ENCODE assay signal across 8 mouse cellular contexts in the genomic region with DNA sequence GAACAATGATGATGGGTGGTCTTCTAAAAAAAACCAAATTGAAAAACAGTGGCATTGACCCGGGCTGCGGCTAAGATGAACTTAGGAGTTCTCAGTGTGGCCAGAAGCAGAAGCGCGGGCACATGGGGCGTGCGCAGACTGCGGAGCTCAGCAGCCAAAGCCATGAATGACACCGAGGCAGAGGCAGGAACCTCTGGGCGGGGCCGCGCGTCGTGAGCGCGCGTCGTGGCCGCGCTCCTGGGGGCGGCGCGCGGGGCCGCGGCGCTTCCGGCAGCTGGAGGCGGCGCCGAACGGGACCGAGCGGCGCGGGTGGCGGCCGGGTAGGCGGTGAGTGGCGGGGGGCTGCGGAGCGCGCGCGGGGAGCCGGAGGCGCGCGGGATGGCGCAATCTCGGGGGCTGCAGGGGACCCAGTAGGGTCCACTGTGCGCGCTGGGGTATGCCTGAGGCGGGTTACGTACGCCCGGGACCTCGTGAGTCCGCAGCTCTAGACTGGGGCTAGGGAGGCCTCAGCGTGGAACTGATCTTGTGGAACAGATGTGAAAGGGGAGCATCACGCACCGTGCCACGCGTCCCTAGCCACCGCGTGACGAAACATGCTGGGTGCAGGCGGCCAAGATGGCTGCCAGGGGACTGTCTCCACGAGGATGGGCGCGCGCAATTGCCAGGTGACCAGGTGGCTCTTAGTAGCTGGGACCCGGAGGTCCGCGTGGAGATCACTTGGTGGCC. TPM values are rescaled to one million over a fixed set of nuclear protein-coding genes. Genes with fewer than 3 reads are reported as not detected.
DNase-seq lines count a peak whose midpoint lies in the region; ATAC-seq and TF ChIP-seq lines count a peak whose summit lies in the region.

A gene (plus strand): TSS at position 264 of the 726 bp plus-strand sequence.

- under 1% methylated on average over 69 of the region's 74 CpGs for WGBS in hindbrain, embryonic 16.5 days

- intact Hi-C loops in gastrocnemius, adult 2 months (cut with DNase I) = no loop called here

- peak within 1 kb of the TSS; percentile 90 for H3K4me3 ChIP-seq in gastrocnemius, adult 2 months
- H3K4me3 ChIP-seq in hindbrain, embryonic 16.5 days (ENCODE audit: low read length) = peak within 1 kb of the TSS; percentile 74

- H3K4me2 ChIP-seq in hindbrain, embryonic 16.5 days (ENCODE audit: low read length) = peak within 1 kb of the TSS; percentile 77

- H3K36me3 ChIP-seq in hindbrain, embryonic 16.5 days (ENCODE audit: control insufficient read depth, insufficient read depth, low read length) = no peaks in the 10 kb centered on the region

- H3K4me1 ChIP-seq in hindbrain, embryonic 16.5 days (ENCODE audit: control insufficient read depth, insufficient read depth, low read depth, low read length) = peaks cover 14% of the 10 kb centered on the region

- TF ChIP-seq CTCF in gastrocnemius, adult 2 months (IDR thresholded peaks at IDR 0.05) = no peak

- DNase-seq in WW6 (ENCODE audit: low read depth, low spot score) = peak; percentile 55
- peak; percentile 46 to 67 for DNase-seq in cerebellum, postnatal 4 days (ENCODE audit: low spot score in 2 of 2)
- peak; percentile 77 for DNase-seq in gastrocnemius, adult 2 months
- peak; percentile 68 to 81 for DNase-seq in left cerebral cortex, adult 18-20 months (ENCODE audit: low spot score in 2 of 2)
- peak; percentile 76 to 83 for DNase-seq in lung, postnatal 4 days
- peak; percentile 86 for DNase-seq in right cerebral cortex, adult 18-20 months
- DNase-seq in urinary bladder, postnatal 14 days (ENCODE audit: low spot score) = peak; percentile 64

- H3K27me3 ChIP-seq in hindbrain, embryonic 16.5 days (replicated peaks; ENCODE audit: control insufficient read depth, insufficient read depth, low read length) = no peaks in the 10 kb centered on the region

- peak within 1 kb of the TSS; percentile 91 for H3K9ac ChIP-seq in hindbrain, embryonic 16.5 days (ENCODE audit: low read depth, low read length)

- no peaks in the 10 kb centered on the region for H3K9me3 ChIP-seq in hindbrain, embryonic 16.5 days (ENCODE audit: control insufficient read depth, low read length)

- peak; percentile 90 for ATAC-seq in hindbrain, embryonic 16.5 days

- peak within 1 kb of the TSS; percentile 85 for H3K27ac ChIP-seq in gastrocnemius, adult 2 months
- peak within 1 kb of the TSS; percentile 87 for H3K27ac ChIP-seq in hindbrain, embryonic 16.5 days (ENCODE audit: low read depth, low read length)

RNA-seq across cellular contexts. Expression of the gene that starts here (rescaled TPM):
- total RNA-seq in gastrocnemius, adult 2 months (2021) = 1 to 10 TPM; 1.6 to 2.6 TPM
- 89.7 and 97.0 TPM in 2 replicates for polyA plus RNA-seq in hindbrain, embryonic 16.5 days (2015; fragmentation: Nextera tagmentation; extraction: Ambion mirVana)
- total RNA-seq in left cerebral cortex, adult 18-20 months (2021) = 10 to 100 TPM; 47.3 to 50.5 TPM

Comparison
In these comparisons a context has a peak if more than half of its experiments do, and no peak if none do; other contexts are left out.
1. Peak in every context shown above with its lines: DNase-seq, ATAC-seq, H3K4me3 ChIP-seq and H3K27ac ChIP-seq.
2. RNA of the gene that starts here (total RNA-seq): 47.3 to 50.5 TPM in left cerebral cortex, adult 18-20 months; 1.6 to 2.6 TPM in gastrocnemius, adult 2 months; every median in the first group is over 10 times any median in the second.